Comparison of ENCODE assay signal across 11 mouse cellular contexts in the genomic region with DNA sequence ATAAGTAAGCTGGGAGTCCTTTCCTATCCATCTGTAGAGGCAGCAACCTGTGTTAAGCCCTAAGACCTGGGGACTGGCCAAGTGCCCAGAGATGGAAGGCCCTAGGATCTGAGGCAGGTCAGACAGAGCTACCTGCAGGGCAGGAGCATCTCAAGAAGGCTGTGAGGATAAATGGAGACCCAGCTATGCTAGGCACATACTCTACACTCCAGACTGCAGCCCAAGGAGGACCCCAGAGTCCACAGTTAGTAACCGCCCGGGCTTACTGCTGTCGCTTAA. TPM values are rescaled to one million over a fixed set of nuclear protein-coding genes. Genes with fewer than 3 reads are reported as not detected.
DNase-seq lines count a peak whose midpoint lies in the region; ATAC-seq lines count a peak whose summit lies in the region.
"Had no signal": no experiment of that assay in that cellular context is flagged by ENCODE, and none has a peak within 500 bp of the region (broad histone marks: within the 10 kb centered on the region; RNA-seq: fewer than 3 reads in every experiment).

No protein-coding gene starts in this region.

- peak overlapping the region; percentile 36 for H3K9ac ChIP-seq in lung, embryonic 16.5 days (ENCODE audit: low read length)
- H3K9ac ChIP-seq in stomach, embryonic 14.5 days (replicated peaks; ENCODE audit: low read depth, low read length) = 0 out of 2 replicates have a peak overlapping the region, but pooled peaks have one; percentile 11

- H3K9me3 ChIP-seq in heart, embryonic 10.5 days = no peaks in the 10 kb centered on the region
- no peaks in the 10 kb centered on the region for H3K9me3 ChIP-seq in lung, embryonic 16.5 days (ENCODE audit: control insufficient read depth, low read length)
- H3K9me3 ChIP-seq in limb, embryonic 10.5 days (replicated peaks) = no peaks in the 10 kb centered on the region
- no peaks in the 10 kb centered on the region for H3K9me3 ChIP-seq in stomach, embryonic 14.5 days (ENCODE audit: control insufficient read depth, low read depth, low read length)
- H3K9me3 ChIP-seq: megakaryocyte, embryonic 14.5 days had no signal

- no peak for ATAC-seq in lung, embryonic 16.5 days (ENCODE audit: low read depth)
- no peak for ATAC-seq in stomach, embryonic 14.5 days (ENCODE audit: insufficient number of reproducible peaks, insufficient read depth, low FRiP score, low read depth)

- WGBS in heart, embryonic 10.5 days = 59% methylated on average over 3 of the region's 3 CpGs
- 47% methylated on average over 3 of the region's 3 CpGs for WGBS in lung, embryonic 16.5 days
- WGBS in limb, embryonic 10.5 days = 88% methylated on average over 3 of the region's 3 CpGs
- 74% methylated on average over 3 of the region's 3 CpGs for WGBS in stomach, embryonic 14.5 days

- H3K27me3 ChIP-seq in heart, embryonic 10.5 days (ENCODE audit: insufficient read depth, poor library complexity, severe bottlenecking) = no peaks in the 10 kb centered on the region
- no peaks in the 10 kb centered on the region for H3K27me3 ChIP-seq in lung, embryonic 16.5 days (ENCODE audit: control insufficient read depth, insufficient read depth, low read depth, low read length)
- no peaks in the 10 kb centered on the region for H3K27me3 ChIP-seq in limb, embryonic 10.5 days (ENCODE audit: low read depth, poor library complexity, severe bottlenecking)
- H3K27me3 ChIP-seq in stomach, embryonic 14.5 days (ENCODE audit: control insufficient read depth, insufficient read depth, low read length) = no peaks in the 10 kb centered on the region
- H3K27me3 ChIP-seq: megakaryocyte, embryonic 14.5 days had no signal

- H3K4me3 ChIP-seq in heart, embryonic 10.5 days = peak overlapping the region; percentile 37
- H3K4me3 ChIP-seq in lung, embryonic 16.5 days (ENCODE audit: low read length) = no peak overlapping the region; the same call in 1 of the 2 replicates
- no peak overlapping the region for H3K4me3 ChIP-seq in limb, embryonic 10.5 days
- no peak overlapping the region for H3K4me3 ChIP-seq in stomach, embryonic 14.5 days (ENCODE audit: low read depth, low read length)
- H3K4me3 ChIP-seq: erythroblast, embryonic 14.5 days; megakaryocyte, embryonic 14.5 days had no signal

- peaks cover 63% of the 10 kb centered on the region for H3K4me1 ChIP-seq in heart, embryonic 10.5 days
- H3K4me1 ChIP-seq in lung, embryonic 16.5 days (replicated peaks; ENCODE audit: control insufficient read depth, insufficient read depth, low read length) = peaks cover 68% of the 10 kb centered on the region
- H3K4me1 ChIP-seq in limb, embryonic 10.5 days = peaks cover 25% of the 10 kb centered on the region
- H3K4me1 ChIP-seq in stomach, embryonic 14.5 days (ENCODE audit: control insufficient read depth, insufficient read depth, low read length) = peaks cover 64% of the 10 kb centered on the region

- no peak for DNase-seq in heart, embryonic 10.5 days (ENCODE audit: low spot score)
- no peak for DNase-seq in heart, adult 9 months (ENCODE audit: low spot score in 2 of 2)
- no peak for DNase-seq in lung, postnatal 4 days
- no peak for DNase-seq in limb, embryonic 10.5 days (ENCODE audit: low spot score)
- DNase-seq in gastrocnemius, postnatal 4 days (ENCODE audit: low spot score in 2 of 2) = no peak
- DNase-seq in c-Kit-positive CD71-positive TER-119-positive erythroid progenitor cells, embryonic 14.5 days (ENCODE audit: low spot score) = no peak
- DNase-seq: cerebellum, adult 2 months had no signal

- H3K4me2 ChIP-seq in lung, embryonic 16.5 days (ENCODE audit: low read depth, low read length) = peak overlapping the region; percentile 40; the same call in 1 of the 2 replicates
- peak overlapping the region; percentile 29; the same call in 1 of the 2 replicates for H3K4me2 ChIP-seq in stomach, embryonic 14.5 days (replicated peaks; ENCODE audit: low read depth, low read length)

- peak overlapping the region; percentile 79 for H3K27ac ChIP-seq in heart, embryonic 10.5 days
- peak overlapping the region; percentile 95 for H3K27ac ChIP-seq in lung, embryonic 16.5 days (ENCODE audit: low read length)
- 0 out of 2 replicates have a peak overlapping the region, but pooled peaks have one; percentile 10 for H3K27ac ChIP-seq in limb, embryonic 10.5 days
- peak overlapping the region; percentile 93 for H3K27ac ChIP-seq in stomach, embryonic 14.5 days (ENCODE audit: low read length)

- peaks cover 99% of the 10 kb centered on the region for H3K36me3 ChIP-seq in heart, embryonic 10.5 days
- H3K36me3 ChIP-seq in lung, embryonic 16.5 days (ENCODE audit: control insufficient read depth, insufficient read depth, low read length) = peaks cover 32% of the 10 kb centered on the region
- H3K36me3 ChIP-seq in limb, embryonic 10.5 days = peaks cover 100% of the 10 kb centered on the region
- H3K36me3 ChIP-seq in stomach, embryonic 14.5 days (ENCODE audit: control insufficient read depth, insufficient read depth, low read length) = peaks cover 61% of the 10 kb centered on the region

RNA-seq across cellular contexts. Expression of a gene that starts 13.4 kb away (rescaled TPM):
- 57.1 and 82.0 TPM in 2 replicates for polyA plus RNA-seq in heart, embryonic 10.5 days (2016; fragmentation: Nextera tagmentation; extraction: Ambion mirVana)
- polyA plus RNA-seq in lung, embryonic 16.5 days (2015; fragmentation: Nextera tagmentation; extraction: Ambion mirVana) = 42.4 and 43.5 TPM in 2 replicates
- polyA plus RNA-seq in limb, embryonic 10.5 days (2016; fragmentation: Nextera tagmentation; extraction: Ambion mirVana) = 59.3 and 82.8 TPM in 2 replicates
- polyA plus RNA-seq in stomach, embryonic 14.5 days (2014; fragmentation: Nextera tagmentation; extraction: Ambion mirVana) = 55.6 and 64.6 TPM in 2 replicates
- 100 to 1,000 TPM; 258 to 259 TPM for total RNA-seq in gastrocnemius, postnatal 4 days (2021)

RNA-seq across cellular contexts. Expression of a gene that starts 16.8 kb away (rescaled TPM):
- polyA plus RNA-seq in heart, embryonic 10.5 days (2016; fragmentation: Nextera tagmentation; extraction: Ambion mirVana) = 175 and 207 TPM in 2 replicates
- polyA plus RNA-seq in lung, embryonic 16.5 days (2015; fragmentation: Nextera tagmentation; extraction: Ambion mirVana) = 181 and 206 TPM in 2 replicates
- 359 and 361 TPM in 2 replicates for polyA plus RNA-seq in limb, embryonic 10.5 days (2016; fragmentation: Nextera tagmentation; extraction: Ambion mirVana)
- 250 and 274 TPM in 2 replicates for polyA plus RNA-seq in stomach, embryonic 14.5 days (2014; fragmentation: Nextera tagmentation; extraction: Ambion mirVana)
- 10 to 100 TPM; 42.9 to 43.8 TPM for total RNA-seq in gastrocnemius, postnatal 4 days (2021)

RNA-seq across cellular contexts. Expression of a gene that starts 17.4 kb away (rescaled TPM):
- 3.9 and 4.3 TPM in 2 replicates for polyA plus RNA-seq in heart, embryonic 10.5 days (2016; fragmentation: Nextera tagmentation; extraction: Ambion mirVana)
- polyA plus RNA-seq in lung, embryonic 16.5 days (2015; fragmentation: Nextera tagmentation; extraction: Ambion mirVana) = 11.1 and 11.3 TPM in 2 replicates
- polyA plus RNA-seq in limb, embryonic 10.5 days (2016; fragmentation: Nextera tagmentation; extraction: Ambion mirVana) = 1.4 and 2.7 TPM in 2 replicates
- 10.9 and 14.2 TPM in 2 replicates for polyA plus RNA-seq in stomach, embryonic 14.5 days (2014; fragmentation: Nextera tagmentation; extraction: Ambion mirVana)
- total RNA-seq in gastrocnemius, postnatal 4 days (2021) = 1 to 10 TPM; 2.2 to 3.1 TPM

RNA-seq across cellular contexts. Expression of a gene that starts 41.4 kb away (rescaled TPM):
- polyA plus RNA-seq in heart, embryonic 10.5 days (2016; fragmentation: Nextera tagmentation; extraction: Ambion mirVana) = 57.2 and 99.3 TPM in 2 replicates
- 9.4 and 10.3 TPM in 2 replicates for polyA plus RNA-seq in lung, embryonic 16.5 days (2015; fragmentation: Nextera tagmentation; extraction: Ambion mirVana)
- 1.9 and 3.0 TPM in 2 replicates for polyA plus RNA-seq in limb, embryonic 10.5 days (2016; fragmentation: Nextera tagmentation; extraction: Ambion mirVana)
- 2.8 and 3.1 TPM in 2 replicates for polyA plus RNA-seq in stomach, embryonic 14.5 days (2014; fragmentation: Nextera tagmentation; extraction: Ambion mirVana)
- total RNA-seq in gastrocnemius, postnatal 4 days (2021) = 100 to 1,000 TPM; 221 to 269 TPM

RNA-seq across cellular contexts. Expression of a gene that starts 59.0 kb away (rescaled TPM):
- 3.9 and 6.6 TPM in 2 replicates for polyA plus RNA-seq in heart, embryonic 10.5 days (2016; fragmentation: Nextera tagmentation; extraction: Ambion mirVana)
- 13.5 and 15.8 TPM in 2 replicates for polyA plus RNA-seq in lung, embryonic 16.5 days (2015; fragmentation: Nextera tagmentation; extraction: Ambion mirVana)
- 6.7 and 12.3 TPM in 2 replicates for polyA plus RNA-seq in limb, embryonic 10.5 days (2016; fragmentation: Nextera tagmentation; extraction: Ambion mirVana)
- 15.8 and 16.2 TPM in 2 replicates for polyA plus RNA-seq in stomach, embryonic 14.5 days (2014; fragmentation: Nextera tagmentation; extraction: Ambion mirVana)
- 10 to 100 TPM; 10.2 to 11.4 TPM for total RNA-seq in gastrocnemius, postnatal 4 days (2021)

Comparison
In these comparisons a context has a peak if more than half of its experiments do, and no peak if none do; other contexts are left out.
1. H3K27ac ChIP-seq: peak in every context shown above with its lines; median percentile 95 in lung, embryonic 16.5 days; 93 in stomach, embryonic 14.5 days; 79 in heart, embryonic 10.5 days; 10 in limb, embryonic 10.5 days.